Mouse (Mus musculus): Measurements from ENCODE around the gene Aldh3a2. TPM values are rescaled to one million over a fixed set of nuclear protein-coding genes. Genes with fewer than 3 reads are reported as not detected.

The Aldh3a2 gene
- 10 to 100 TPM; 63.1 to 79.1 TPM for total RNA-seq (2023)

DNA sequence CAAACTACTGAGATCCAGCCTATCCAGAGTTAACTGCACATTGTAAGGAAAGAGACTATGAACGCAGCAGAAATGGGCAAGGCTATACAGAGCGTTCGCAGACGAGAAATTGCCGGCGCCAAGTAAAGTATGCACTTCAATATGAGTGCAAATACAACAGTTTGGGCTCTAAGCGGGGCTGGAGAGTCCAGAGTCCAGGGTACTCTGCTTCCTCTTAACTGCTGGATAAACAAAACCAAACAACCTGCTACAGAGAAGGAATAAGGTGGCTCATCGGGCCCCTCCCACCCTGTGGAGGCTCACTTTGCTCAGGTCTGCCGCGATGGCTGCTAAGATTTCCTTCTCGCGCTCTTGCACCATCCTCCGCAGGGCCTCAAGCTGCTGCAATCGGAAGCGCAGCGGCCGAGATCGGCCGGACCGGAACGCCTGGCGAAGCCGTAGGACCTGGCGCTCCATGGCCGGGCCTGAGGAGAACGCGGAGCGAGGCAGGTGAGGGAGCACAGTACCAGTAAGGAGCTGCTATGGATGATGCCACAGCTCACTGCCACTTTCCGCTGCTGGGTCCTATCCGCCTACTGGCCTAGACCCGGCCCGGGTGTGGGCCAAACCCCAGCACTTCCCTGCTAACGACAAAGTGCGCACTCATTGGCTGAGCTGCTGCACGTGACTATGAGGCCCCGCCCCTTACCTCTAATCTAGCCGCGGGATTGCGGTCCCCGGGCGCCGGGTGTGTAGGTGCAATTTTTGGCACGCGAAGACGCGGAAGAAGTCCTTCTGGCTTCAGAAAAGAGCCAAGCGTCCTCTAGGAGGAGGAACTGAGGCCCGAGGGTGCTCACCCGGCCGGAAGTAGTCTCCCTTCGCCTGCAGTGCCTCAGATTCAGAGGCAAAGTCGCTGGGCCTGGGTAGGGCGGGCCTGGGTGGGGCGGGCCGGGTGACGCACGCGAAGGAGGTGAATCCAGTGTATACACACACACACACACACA lies at the start of gene Aldh3a2:
TSS of gene Aldh3a2 (minus strand) at position 914 of the 983 bp plus-strand sequence.

DNA sequence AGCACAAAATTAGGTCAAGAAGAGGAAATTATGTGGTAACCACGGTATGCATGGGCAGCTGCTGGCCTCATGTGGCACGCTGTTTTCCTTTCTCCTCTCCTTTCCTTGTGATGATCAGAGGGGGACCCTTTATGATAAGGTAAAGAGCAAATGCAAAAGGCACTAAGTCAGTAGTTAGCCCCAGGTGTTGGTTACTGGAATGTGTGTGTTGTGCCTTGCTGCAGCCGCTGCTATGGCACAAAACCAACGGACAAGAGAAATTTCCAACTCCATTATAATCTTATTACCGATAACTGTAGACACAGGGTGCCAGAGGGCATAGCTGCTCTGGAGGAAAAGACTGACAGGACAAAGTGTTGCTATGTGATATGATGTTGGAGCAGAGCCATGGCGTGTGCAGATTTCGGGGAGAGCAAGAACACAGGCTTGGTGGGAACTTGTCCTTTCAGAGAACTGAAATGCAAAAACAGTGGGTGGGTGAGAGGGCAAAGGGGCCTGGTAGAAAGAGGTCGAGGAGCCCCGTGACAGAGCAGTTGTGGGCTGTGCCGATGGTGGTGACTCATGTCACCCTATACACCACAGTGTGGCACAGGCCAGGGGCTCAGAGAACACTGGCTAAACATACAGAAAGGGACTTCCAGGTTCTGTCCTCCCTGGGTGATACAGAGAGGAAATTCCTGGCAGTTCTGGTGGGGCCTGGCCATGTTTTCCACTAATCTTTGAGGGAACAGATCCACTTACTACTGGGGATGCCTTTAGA lies 59.6 kb downstream of the Aldh3a2 start, which contains the start of gene Aldh3a1:
TSS of gene Aldh3a1 (plus strand) at position 51 of the 760 bp plus-strand sequence.

DNA sequence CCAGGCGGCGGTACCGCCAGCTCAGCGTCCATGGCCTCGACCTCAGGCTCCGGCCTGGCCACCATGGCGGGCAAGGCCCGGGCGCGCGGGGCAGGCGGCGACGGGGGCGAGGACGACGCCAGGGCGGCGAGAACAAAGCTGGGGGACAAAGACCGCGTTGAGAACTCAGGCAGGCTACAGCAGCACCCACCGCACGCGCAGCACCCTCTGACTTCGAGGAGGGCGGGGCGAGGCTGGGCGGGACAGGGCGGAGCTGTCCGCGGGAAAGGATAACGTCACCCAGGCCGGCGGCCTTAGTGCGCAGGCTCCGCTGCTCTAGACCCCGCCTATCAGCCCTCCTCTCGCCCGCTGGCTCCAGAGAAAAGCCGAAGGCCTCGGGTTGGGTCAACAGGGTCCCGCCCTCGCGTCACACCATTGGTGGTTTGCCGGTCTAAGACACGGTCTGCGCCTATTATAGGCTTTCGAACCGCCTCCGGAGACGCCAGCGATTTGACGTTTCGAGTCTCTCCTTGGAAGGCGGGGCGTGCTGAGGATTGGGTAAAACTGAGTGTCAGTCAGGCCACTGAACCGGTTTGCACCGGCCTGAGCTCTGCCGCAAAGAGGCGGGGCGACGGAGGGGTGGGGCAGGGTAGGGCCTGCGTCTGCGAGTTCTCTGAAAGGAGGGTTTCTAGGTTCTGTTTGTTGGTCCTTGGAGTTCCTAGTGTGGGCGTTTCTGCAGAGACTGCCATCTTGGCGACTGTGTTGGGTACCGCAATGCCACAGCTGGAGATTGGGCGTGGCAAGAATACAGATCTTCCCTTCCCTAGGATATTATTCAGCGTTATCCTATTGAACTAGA lies 92.2 kb downstream of the Aldh3a2 start, which contains the start of gene Usp22:
TSS of gene Usp22 (minus strand) at position 235 of the 838 bp plus-strand sequence.

Other genes with a start within 250 kb of the Aldh3a2 start
- gene Kcnj12, start 244.9 kb downstream of the Aldh3a2 start, total RNA-seq (2023), result not detected
- gene Tnfrsf13b, start 140.7 kb downstream of the Aldh3a2 start, total RNA-seq (2023), result 10 to 100 TPM; 29.8 to 30.2 TPM
- gene Usp22, start 92.4 kb downstream of the Aldh3a2 start, total RNA-seq (2023), result 10 to 100 TPM; 52.5 to 68.2 TPM
- not detected for gene Aldh3a1, start 59.9 kb downstream of the Aldh3a2 start, total RNA-seq (2023)
- gene Slc47a2, start 75.4 kb upstream of the Aldh3a2 start, total RNA-seq (2023), result not detected
- not detected for gene Slc47a1, start 110.9 kb upstream of the Aldh3a2 start, total RNA-seq (2023)
- gene Rnf112, start 186.7 kb upstream of the Aldh3a2 start, total RNA-seq (2023), result not detected
- gene Mfap4, start 218.0 kb upstream of the Aldh3a2 start, total RNA-seq (2023), result not detected
- gene Mapk7, start 226.9 kb upstream of the Aldh3a2 start, total RNA-seq (2023), result 10 to 100 TPM; 39.1 to 39.3 TPM
- gene B9d1, start 237.7 kb upstream of the Aldh3a2 start, total RNA-seq (2023), result 1 to 10 TPM in 1 of 2 experiments, not detected in 1; 1.2 TPM